Mouse (Mus musculus): ENCODE measurements around the gene Cntn5. TPM values are rescaled to one million over a fixed set of nuclear protein-coding genes. Genes with fewer than 3 reads are reported as not detected.

Cntn5 gene
- polyA plus RNA-seq, 1 experiment from 2014 or later, result 2.7 TPM

DNA sequence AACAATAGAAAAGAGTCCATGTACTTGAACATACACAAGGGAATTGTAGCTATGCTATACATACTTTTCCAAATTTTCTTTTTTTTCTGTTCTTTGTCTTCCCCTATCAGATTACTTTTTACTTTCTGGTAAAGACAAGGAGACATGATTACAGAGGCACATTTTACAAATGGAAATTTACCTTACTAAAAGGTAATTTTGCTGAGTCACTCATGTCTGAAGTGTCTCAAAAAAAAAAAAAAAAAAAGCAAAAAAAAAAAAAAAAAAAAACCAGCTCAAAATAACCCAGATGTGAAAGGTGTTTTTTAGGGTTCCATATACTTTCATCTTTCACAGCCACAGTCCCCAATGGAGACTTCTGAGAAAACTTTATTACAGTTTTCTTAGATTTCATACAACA is 492.5 kb downstream of the Cntn5 start:
- Histone ChIP-seq H3K9ac (replicated peaks) (no peak overlapping the region), H3K4me1 (replicated peaks) (no peaks in the 10 kb centered on the region), H3K36me3 (no peaks in the 10 kb centered on the region), H3K27ac (no peak overlapping the region), H3K4me2 (no peak overlapping the region), H3K9me3 (no peaks in the 10 kb centered on the region), H3K4me3 (replicated peaks) (no peak overlapping the region), H3K27me3 (no peaks in the 10 kb centered on the region)
- no peak for ATAC-seq (ENCODE audit: insufficient number of reproducible peaks, insufficient read depth, low FRiP score, low TSS enrichment, low read depth)

DNA sequence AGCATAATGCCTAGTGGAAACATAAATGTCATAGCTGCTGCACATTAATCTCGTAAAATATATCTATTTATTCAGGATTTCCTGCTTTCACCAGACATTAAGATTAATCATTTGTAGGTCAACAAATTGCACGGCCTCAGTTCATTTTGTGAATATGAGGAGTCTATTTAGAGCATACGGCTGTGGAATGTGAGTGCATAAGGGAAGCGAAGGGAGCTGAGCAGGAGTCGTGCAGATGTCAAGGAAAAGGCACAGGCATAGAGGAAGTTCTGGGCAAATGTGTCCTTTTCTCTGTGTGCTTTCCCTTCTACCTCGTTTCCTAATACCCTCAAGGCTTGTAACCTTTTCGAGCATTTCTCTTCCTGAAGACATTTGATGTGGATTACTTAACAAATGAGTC is 504.5 kb downstream of the Cntn5 start:
- Histone ChIP-seq H3K27ac (no peak overlapping the region), H3K36me3 (no peaks in the 10 kb centered on the region), H3K4me2 (no peak overlapping the region), H3K9me3 (no peaks in the 10 kb centered on the region), H3K9ac (replicated peaks) (no peak overlapping the region), H3K27me3 (no peaks in the 10 kb centered on the region), H3K4me1 (replicated peaks) (no peaks in the 10 kb centered on the region), H3K4me3 (replicated peaks) (no peak overlapping the region)
- ATAC-seq (ENCODE audit: insufficient number of reproducible peaks, insufficient read depth, low FRiP score, low TSS enrichment, low read depth), result no peak
- WGBS, result 46% methylated on average over 7 of the region's 7 CpGs

DNA sequence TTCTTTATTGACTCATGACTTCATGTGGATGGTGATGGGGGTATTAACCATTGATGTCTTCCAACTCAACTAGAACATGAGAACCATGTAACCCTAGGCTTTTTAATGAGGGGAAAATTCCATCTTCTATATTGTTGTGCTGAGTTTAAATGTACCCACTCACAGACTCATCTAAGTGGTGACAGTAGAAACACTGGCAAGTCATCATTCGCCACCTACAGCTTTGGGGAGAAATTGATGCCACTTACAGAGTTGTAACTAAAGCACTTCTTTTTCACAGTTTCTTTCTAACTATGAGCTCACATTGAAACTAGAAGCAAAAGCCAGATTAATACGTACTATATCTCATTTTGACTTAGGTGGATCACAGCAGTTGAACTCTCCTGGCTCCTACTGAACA is 514.7 kb downstream of the Cntn5 start:
- Histone ChIP-seq H3K9me3 (no peaks in the 10 kb centered on the region), H3K9ac (replicated peaks) (no peak overlapping the region), H3K4me1 (replicated peaks) (no peaks in the 10 kb centered on the region), H3K4me2 (no peak overlapping the region), H3K27ac (no peak overlapping the region), H3K4me3 (replicated peaks) (no peak overlapping the region), H3K27me3 (no peaks in the 10 kb centered on the region), H3K36me3 (no peaks in the 10 kb centered on the region)
- WGBS, result 92% methylated on average over 2 of the region's 2 CpGs
- no peak for ATAC-seq (ENCODE audit: insufficient number of reproducible peaks, insufficient read depth, low FRiP score, low TSS enrichment, low read depth)

DNA sequence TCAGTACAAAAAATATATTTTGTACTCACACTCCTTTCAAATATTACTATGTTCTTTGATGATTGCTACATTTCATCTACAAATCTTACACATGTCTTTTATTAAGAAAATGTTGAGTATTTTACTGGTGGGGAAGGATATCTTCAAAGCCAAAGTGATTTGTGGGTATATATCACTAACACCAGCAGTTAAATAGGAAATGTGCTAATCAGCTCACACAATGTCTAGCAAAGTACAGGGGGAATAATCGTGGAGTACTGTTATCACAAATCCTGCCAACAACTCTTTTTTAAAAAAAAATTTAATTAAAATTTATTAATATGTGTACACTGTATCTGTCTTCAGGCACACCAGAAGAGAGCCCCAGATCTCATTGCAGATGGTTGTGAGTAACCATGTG is 520.1 kb downstream of the Cntn5 start:
- 57% methylated on average over 1 of the region's 1 CpGs for WGBS
- Histone ChIP-seq H3K27ac (no peak overlapping the region), H3K36me3 (no peaks in the 10 kb centered on the region), H3K4me2 (no peak overlapping the region), H3K9ac (replicated peaks) (no peak overlapping the region), H3K27me3 (no peaks in the 10 kb centered on the region), H3K4me1 (replicated peaks) (no peaks in the 10 kb centered on the region), H3K9me3 (no peaks in the 10 kb centered on the region), H3K4me3 (replicated peaks) (no peak overlapping the region)
- ATAC-seq (ENCODE audit: insufficient number of reproducible peaks, insufficient read depth, low FRiP score, low TSS enrichment, low read depth), result no peak

DNA sequence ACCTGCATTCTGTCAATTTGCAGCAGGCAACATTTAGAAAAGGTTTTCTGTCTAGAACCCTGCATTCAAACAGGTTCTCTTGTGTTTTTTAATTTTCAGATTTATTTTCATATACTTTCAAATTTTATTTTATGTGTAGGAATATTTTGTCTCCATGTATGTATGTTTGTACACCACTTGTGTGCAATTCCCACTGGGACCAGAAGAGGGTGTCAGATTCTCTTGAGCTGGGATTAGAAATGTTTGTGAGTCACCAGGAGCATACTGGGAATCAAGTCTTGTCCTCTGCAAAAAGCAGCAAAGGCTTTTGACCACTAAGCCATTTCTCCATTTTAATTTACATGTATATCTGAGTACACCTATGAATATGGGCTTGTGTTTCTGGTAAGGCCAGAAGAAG is 521.4 kb downstream of the Cntn5 start:
- ATAC-seq (ENCODE audit: insufficient number of reproducible peaks, insufficient read depth, low FRiP score, low TSS enrichment, low read depth), result no peak

DNA sequence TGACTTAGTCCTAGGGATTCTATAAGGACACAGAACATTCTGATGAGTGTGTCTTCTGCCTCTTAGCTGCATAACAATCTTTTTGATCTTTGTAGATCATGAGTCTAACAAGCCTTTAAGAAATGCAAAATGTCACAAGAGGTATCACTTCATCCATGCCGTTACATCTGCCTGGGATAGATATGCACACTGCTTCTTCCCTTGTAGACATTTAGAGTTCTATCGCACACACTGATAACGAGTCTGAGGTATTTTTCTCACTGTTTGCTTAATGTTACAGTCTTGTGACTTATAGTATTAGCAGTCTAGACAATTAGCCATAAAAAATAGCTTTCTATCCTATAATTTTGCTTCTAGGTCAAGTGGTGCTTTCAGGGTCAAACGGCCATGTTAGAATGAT is 522.9 kb downstream of the Cntn5 start:
- H3K36me3 ChIP-seq, result no peaks in the 10 kb centered on the region
- no peak overlapping the region for H3K4me3 ChIP-seq (replicated peaks)
- WGBS, result 88% methylated on average over 4 of the region's 4 CpGs
- no peaks in the 10 kb centered on the region for H3K27me3 ChIP-seq
- no peak for ATAC-seq (ENCODE audit: insufficient number of reproducible peaks, insufficient read depth, low FRiP score, low TSS enrichment, low read depth)
- no peaks in the 10 kb centered on the region for H3K9me3 ChIP-seq
- H3K27ac ChIP-seq, result no peak overlapping the region
- H3K4me2 ChIP-seq, result no peak overlapping the region
- no peak overlapping the region for H3K9ac ChIP-seq (replicated peaks)
- H3K4me1 ChIP-seq (replicated peaks), result no peaks in the 10 kb centered on the region

More for the DNA sequence above, 521.4 kb downstream of the Cntn5 start:
- H3K36me3 ChIP-seq, result no peaks in the 10 kb centered on the region
- no peak overlapping the region for H3K4me3 ChIP-seq (replicated peaks)
- no peak overlapping the region for H3K4me2 ChIP-seq
- no peak overlapping the region for H3K27ac ChIP-seq
- H3K27me3 ChIP-seq, result no peaks in the 10 kb centered on the region
- H3K9ac ChIP-seq (replicated peaks), result no peak overlapping the region
- no peaks in the 10 kb centered on the region for H3K4me1 ChIP-seq (replicated peaks)
- H3K9me3 ChIP-seq, result no peaks in the 10 kb centered on the region

DNA sequence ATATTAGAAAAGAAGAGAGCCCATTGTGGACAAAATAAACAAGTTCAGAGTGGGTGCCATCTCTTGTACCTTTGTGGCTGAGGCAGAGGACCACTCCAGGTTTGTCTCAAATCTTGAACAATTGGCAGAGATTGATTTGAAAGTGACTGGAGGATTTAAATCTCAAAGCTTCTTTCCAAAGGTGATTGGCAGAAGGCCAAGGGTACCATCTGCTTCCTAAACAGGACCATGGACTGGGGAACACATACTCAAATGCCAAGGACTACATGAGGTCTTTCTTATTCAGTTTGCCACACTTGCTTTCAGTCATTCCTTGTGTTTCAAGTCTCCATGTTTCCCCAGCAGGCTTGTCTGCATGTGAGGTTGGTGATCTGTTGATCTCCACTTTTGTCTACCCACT is 528.3 kb downstream of the Cntn5 start:
- no peaks in the 10 kb centered on the region for H3K27me3 ChIP-seq
- no peak overlapping the region for H3K4me3 ChIP-seq (replicated peaks)
- no peaks in the 10 kb centered on the region for H3K36me3 ChIP-seq
- no peak overlapping the region for H3K9ac ChIP-seq (replicated peaks)
- ATAC-seq (ENCODE audit: insufficient number of reproducible peaks, insufficient read depth, low FRiP score, low TSS enrichment, low read depth), result no peak
- H3K4me2 ChIP-seq, result no peak overlapping the region
- H3K9me3 ChIP-seq, result no peaks in the 10 kb centered on the region
- H3K27ac ChIP-seq, result no peak overlapping the region
- H3K4me1 ChIP-seq (replicated peaks), result no peaks in the 10 kb centered on the region

DNA sequence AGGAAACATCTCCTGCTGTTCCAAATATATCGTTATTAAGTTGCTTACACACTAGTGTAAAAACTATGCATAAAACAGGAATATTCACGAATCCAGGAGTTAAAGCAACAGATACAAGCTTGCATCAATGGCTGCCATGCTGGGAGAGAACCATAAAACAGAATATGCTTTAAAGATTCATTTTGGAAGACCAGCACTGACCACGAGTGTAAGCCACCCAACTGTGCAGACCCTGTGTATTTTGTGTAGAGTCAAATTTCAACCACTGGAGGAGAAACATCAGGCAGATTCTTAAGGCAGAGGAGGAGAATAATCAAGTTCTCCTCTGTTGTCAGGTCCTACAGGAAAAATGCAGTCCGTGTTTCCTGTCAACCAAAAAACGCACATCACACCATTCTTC is 535.6 kb downstream of the Cntn5 start:
- Histone ChIP-seq H3K36me3 (no peaks in the 10 kb centered on the region), H3K9ac (replicated peaks) (no peak overlapping the region), H3K9me3 (no peaks in the 10 kb centered on the region), H3K4me3 (replicated peaks) (no peak overlapping the region), H3K4me2 (no peak overlapping the region), H3K4me1 (replicated peaks) (no peaks in the 10 kb centered on the region), H3K27ac (no peak overlapping the region), H3K27me3 (no peaks in the 10 kb centered on the region)
- ATAC-seq (ENCODE audit: insufficient number of reproducible peaks, insufficient read depth, low FRiP score, low TSS enrichment, low read depth), result no peak
- 44% methylated on average over 5 of the region's 5 CpGs for WGBS

DNA sequence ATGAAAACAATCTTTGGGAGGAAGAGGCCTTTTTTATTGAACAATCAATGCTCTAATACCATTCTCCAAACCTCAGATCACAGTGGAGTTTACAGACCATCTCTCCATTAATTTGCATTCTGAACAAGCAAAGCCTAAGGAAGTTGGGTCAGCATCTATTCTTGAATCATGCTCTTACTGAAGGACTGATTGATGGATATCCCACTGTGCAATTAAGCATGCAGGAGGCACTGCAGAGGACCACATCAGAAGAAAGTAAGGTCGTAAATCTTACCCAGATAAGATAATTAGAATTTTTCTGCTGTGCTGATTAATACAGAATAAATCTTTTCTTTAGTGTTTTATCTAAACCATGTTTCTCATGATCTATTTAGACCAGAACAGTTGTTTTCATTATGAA is 536.2 kb downstream of the Cntn5 start:
- H3K36me3 ChIP-seq, result no peaks in the 10 kb centered on the region
- 50% methylated on average over 1 of the region's 1 CpGs for WGBS
- H3K4me2 ChIP-seq, result no peak overlapping the region
- no peaks in the 10 kb centered on the region for H3K27me3 ChIP-seq
- H3K4me3 ChIP-seq (replicated peaks), result no peak overlapping the region
- ATAC-seq (ENCODE audit: insufficient number of reproducible peaks, insufficient read depth, low FRiP score, low TSS enrichment, low read depth), result no peak
- H3K4me1 ChIP-seq (replicated peaks), result no peaks in the 10 kb centered on the region
- H3K9me3 ChIP-seq, result no peaks in the 10 kb centered on the region
- H3K9ac ChIP-seq (replicated peaks), result no peak overlapping the region
- no peak overlapping the region for H3K27ac ChIP-seq

DNA sequence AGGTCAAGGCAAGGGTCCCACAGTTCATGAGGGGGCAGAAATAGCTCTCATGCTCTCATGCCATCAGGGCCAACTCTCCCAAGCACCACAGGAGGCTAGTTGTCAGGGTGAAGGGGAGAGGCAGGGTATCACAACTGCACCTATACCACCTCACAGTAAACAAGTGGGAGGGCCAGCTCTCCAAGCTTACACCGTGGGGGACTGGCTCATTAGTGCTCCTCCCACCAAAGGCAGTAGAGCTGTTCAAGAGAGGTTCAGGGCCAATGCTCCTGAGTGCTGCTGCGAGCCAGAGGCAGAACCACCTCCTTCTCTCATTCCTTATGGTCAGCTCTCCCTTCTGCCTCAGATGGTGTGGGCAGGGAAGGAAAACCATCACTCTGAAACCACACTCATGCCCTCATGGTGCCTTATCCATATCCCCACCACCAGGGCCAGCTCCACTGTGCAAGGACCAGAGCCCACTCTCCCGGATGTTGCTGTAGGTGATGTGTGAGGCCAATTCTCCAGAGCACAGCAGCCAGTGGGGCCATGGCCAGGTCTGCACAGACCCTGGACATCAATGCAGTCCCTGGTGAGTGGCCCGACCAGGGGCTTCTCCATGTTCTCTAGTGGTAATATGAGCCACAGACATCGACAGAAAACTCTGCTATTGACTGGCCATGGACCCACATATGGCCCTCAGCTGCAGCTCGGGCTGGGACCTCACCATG is 538.2 kb downstream of the Cntn5 start:
- 65% methylated on average over 6 of the region's 6 CpGs for whole genome bisulfite sequencing
- Histone ChIP-seq H3K9ac (replicated peaks) (no peak overlapping the region), H3K9me3 (no peaks in the 10 kb centered on the region), H3K27ac (no peak overlapping the region), H3K4me2 (no peak overlapping the region), H3K4me3 (replicated peaks) (no peak overlapping the region), H3K36me3 (no peaks in the 10 kb centered on the region), H3K4me1 (replicated peaks) (no peaks in the 10 kb centered on the region), H3K27me3 (no peaks in the 10 kb centered on the region)
- ATAC-seq (ENCODE audit: insufficient number of reproducible peaks, insufficient read depth, low FRiP score, low TSS enrichment, low read depth), result no peak

DNA sequence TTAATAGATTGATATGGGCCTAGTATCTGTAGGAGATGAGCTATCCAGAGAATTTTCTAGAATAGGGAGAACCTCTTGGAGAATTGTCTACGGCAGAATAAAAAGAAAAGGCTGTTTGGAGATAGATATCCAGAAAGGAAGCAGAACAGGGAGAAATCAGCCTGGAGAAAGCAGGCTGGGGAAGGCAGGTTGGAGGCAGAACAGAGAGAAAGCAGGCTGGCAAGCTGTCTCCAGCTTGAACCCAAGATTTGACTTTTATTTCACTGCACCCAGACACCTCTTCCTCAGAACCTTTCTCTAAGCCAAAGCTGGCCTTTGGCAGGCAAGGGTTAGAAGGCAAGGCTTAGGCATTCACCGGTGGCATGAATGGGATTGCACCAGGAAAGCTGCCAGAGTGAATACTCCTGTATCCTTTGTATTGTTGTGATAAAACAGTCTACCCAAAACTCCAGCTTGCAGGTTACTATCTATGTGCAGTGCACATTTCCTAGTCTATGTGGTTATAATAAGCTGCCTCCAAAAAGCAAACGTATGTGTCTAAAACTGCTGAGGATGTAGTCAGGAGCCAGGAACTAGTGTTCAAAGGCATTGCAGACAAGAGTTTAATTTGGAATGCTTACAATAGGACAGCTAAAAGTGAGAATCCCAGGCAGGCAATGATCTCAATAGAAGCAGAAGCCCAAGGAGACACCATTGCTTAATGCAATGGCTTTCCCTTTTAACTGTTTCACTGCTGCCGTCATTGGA is 553.5 kb downstream of the Cntn5 start:
- no peak overlapping the region for H3K4me2 ChIP-seq
- H3K9ac ChIP-seq (replicated peaks), result no peak overlapping the region
- H3K9me3 ChIP-seq, result no peaks in the 10 kb centered on the region
- H3K27ac ChIP-seq, result no peak overlapping the region
- ATAC-seq (ENCODE audit: insufficient number of reproducible peaks, insufficient read depth, low FRiP score, low TSS enrichment, low read depth), result no peak
- H3K27me3 ChIP-seq, result no peaks in the 10 kb centered on the region
- no peak overlapping the region for H3K4me3 ChIP-seq (replicated peaks)
- WGBS, result 88% methylated on average over 4 of the region's 4 CpGs
- no peaks in the 10 kb centered on the region for H3K4me1 ChIP-seq (replicated peaks)
- H3K36me3 ChIP-seq, result no peaks in the 10 kb centered on the region

DNA sequence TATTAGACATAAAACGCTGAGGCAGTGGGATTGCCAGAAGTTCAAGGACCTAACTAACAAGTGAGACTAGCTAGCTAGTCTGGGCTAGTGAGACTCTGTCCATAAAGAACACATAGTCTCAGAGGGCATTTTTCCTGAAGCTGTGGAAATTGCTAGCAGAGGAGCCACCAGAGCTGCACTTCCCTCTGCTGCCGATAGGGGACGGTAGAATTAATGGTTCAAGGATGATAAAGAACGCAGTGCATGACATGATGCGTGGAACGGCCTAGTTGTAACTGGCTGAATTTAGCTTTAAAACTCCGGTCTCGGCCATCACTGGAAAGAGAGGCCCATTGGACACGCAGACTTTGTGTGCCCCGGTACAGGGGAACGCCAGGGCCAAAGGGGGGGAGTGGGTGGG is 555.8 kb downstream of the Cntn5 start:
- Histone ChIP-seq H3K27ac (no peak overlapping the region), H3K4me3 (replicated peaks) (no peak overlapping the region)
- 86% methylated on average over 11 of the region's 11 CpGs for WGBS

More for the DNA sequence above, 555.8 kb downstream of the Cntn5 start:
- H3K9me3 ChIP-seq, result no peaks in the 10 kb centered on the region
- no peaks in the 10 kb centered on the region for H3K36me3 ChIP-seq
- ATAC-seq (ENCODE audit: insufficient number of reproducible peaks, insufficient read depth, low FRiP score, low TSS enrichment, low read depth), result no peak
- H3K4me1 ChIP-seq (replicated peaks), result no peaks in the 10 kb centered on the region
- H3K9ac ChIP-seq (replicated peaks), result no peak overlapping the region
- no peak overlapping the region for H3K4me2 ChIP-seq
- no peaks in the 10 kb centered on the region for H3K27me3 ChIP-seq
